ENCODE assay signal across 8 mouse cellular contexts in the genomic region with DNA sequence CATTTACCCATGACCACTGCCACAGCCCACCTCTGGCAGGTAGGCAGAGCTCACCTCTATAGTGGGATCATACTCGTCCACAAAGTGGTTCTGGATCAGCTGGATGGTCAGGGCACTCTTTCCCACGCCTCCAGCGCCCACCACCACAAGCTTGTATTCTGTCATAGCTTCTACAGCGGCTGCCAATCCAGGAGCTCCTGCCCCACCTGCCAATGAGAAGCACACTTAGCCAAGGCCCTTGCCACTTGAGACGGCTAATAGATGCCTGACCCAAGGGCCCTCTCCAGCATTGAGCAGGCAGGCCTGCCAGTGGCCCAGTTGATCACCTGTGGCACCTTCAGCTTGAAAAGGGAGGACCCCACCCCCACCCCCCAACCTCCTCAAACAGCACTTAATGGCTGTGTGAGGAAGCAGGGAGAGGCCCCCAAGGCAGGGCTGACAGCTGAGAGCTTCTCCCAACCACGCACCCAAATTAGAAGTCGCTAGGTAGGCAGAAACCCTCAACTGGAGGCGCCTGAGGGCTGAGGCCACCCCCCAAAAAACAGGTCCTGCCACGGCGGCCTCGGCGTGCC. TPM values are rescaled to one million over a fixed set of nuclear protein-coding genes. Genes with fewer than 3 reads are reported as not detected.
DNase-seq lines count a peak whose midpoint lies in the region; ATAC-seq and TF ChIP-seq lines count a peak whose summit lies in the region.

No protein-coding gene starts in this region.

- H3K27me3 ChIP-seq in heart, embryonic 10.5 days (ENCODE audit: insufficient read depth, poor library complexity, severe bottlenecking) = peaks cover 10% of the 10 kb centered on the region; the same call in 1 of the 2 replicates
- H3K27me3 ChIP-seq in G1E (ENCODE audit: insufficient read depth, low read length) = no peaks in the 10 kb centered on the region
- H3K27me3 ChIP-seq in hindbrain, embryonic 11.5 days (ENCODE audit: control insufficient read depth, insufficient read depth, low read length) = no peaks in the 10 kb centered on the region
- peaks cover 4% of the 10 kb centered on the region; the same call in 1 of the 2 replicates for H3K27me3 ChIP-seq in lung, embryonic 16.5 days (ENCODE audit: control insufficient read depth, insufficient read depth, low read depth, low read length)

- H3K9me3 ChIP-seq in heart, embryonic 10.5 days = no peaks in the 10 kb centered on the region
- H3K9me3 ChIP-seq in G1E (replicated peaks) = no peaks in the 10 kb centered on the region
- H3K9me3 ChIP-seq in hindbrain, embryonic 11.5 days (ENCODE audit: control insufficient read depth, low read length) = no peaks in the 10 kb centered on the region
- no peaks in the 10 kb centered on the region for H3K9me3 ChIP-seq in lung, embryonic 16.5 days (ENCODE audit: control insufficient read depth, low read length)

- H3K4me1 ChIP-seq in heart, embryonic 10.5 days = peaks cover 28% of the 10 kb centered on the region
- H3K4me1 ChIP-seq in G1E (ENCODE audit: insufficient read depth, low read depth, low read length) = peaks cover 62% of the 10 kb centered on the region
- H3K4me1 ChIP-seq in hindbrain, embryonic 11.5 days (replicated peaks; ENCODE audit: control insufficient read depth, insufficient read depth, low read length) = peaks cover 7% of the 10 kb centered on the region; the same call in 1 of the 2 replicates
- peaks cover 19% of the 10 kb centered on the region for H3K4me1 ChIP-seq in lung, embryonic 16.5 days (replicated peaks; ENCODE audit: control insufficient read depth, insufficient read depth, low read length)

- H3K36me3 ChIP-seq in heart, embryonic 10.5 days = peaks cover 41% of the 10 kb centered on the region
- peaks cover 54% of the 10 kb centered on the region for H3K36me3 ChIP-seq in G1E (replicated peaks)
- 0 out of 2 replicates have a peak, but pooled peaks cover 3% of the 10 kb centered on the region for H3K36me3 ChIP-seq in hindbrain, embryonic 11.5 days (ENCODE audit: control insufficient read depth, insufficient read depth, low read length)
- peaks cover 35% of the 10 kb centered on the region for H3K36me3 ChIP-seq in lung, embryonic 16.5 days (ENCODE audit: control insufficient read depth, insufficient read depth, low read length)

- no peak for DNase-seq in heart, embryonic 10.5 days (ENCODE audit: low spot score)
- DNase-seq in heart, adult 9 months (ENCODE audit: low spot score in 2 of 2) = no peak
- peak; percentile 15 for DNase-seq in G1E (ENCODE audit: low spot score)
- DNase-seq in hindbrain, embryonic 11.5 days (ENCODE audit: low spot score) = no peak
- peak; percentile 39 for DNase-seq in testis, postnatal 10 days (ENCODE audit: low spot score)
- DNase-seq in left cerebral cortex, postnatal 10 days (ENCODE audit: extremely low spot score in 1 of 2, low spot score in 2 of 2) = no peak
- DNase-seq in adrenal gland, adult 2 months = no peak

- peak overlapping the region; percentile 83 for H3K4me3 ChIP-seq in heart, embryonic 10.5 days
- peak overlapping the region; percentile 89 for H3K4me3 ChIP-seq in G1E (ENCODE audit: low read depth, low read length)
- H3K4me3 ChIP-seq in hindbrain, embryonic 11.5 days (ENCODE audit: low read depth, low read length) = peak overlapping the region; percentile 89
- H3K4me3 ChIP-seq in lung, embryonic 16.5 days (ENCODE audit: low read length) = peak overlapping the region; percentile 94

- H3K4me2 ChIP-seq in hindbrain, embryonic 11.5 days (replicated peaks; ENCODE audit: low read depth, low read length) = peak overlapping the region; percentile 96
- peak overlapping the region; percentile 87 for H3K4me2 ChIP-seq in lung, embryonic 16.5 days (ENCODE audit: low read depth, low read length)

- ATAC-seq in G1E (ENCODE audit: extremely low read depth, insufficient number of reproducible peaks, low FRiP score, poor library complexity, severe bottlenecking) = no peak
- ATAC-seq in hindbrain, embryonic 11.5 days (ENCODE audit: low FRiP score) = no peak
- ATAC-seq in lung, embryonic 16.5 days (ENCODE audit: low read depth) = peak; percentile 5; the same call in 1 of the 2 replicates

- peak overlapping the region; percentile 95 for H3K27ac ChIP-seq in heart, embryonic 10.5 days
- H3K27ac ChIP-seq in hindbrain, embryonic 11.5 days (ENCODE audit: low read depth, low read length) = no peak overlapping the region
- peak overlapping the region; percentile 88 for H3K27ac ChIP-seq in lung, embryonic 16.5 days (ENCODE audit: low read length)

- intact Hi-C loops in left cerebral cortex, postnatal 10 days (cut with DNase I) = no loop called here

- WGBS in heart, embryonic 10.5 days = 29% methylated on average over 12 of the region's 12 CpGs
- WGBS in hindbrain, embryonic 11.5 days = 28% methylated on average over 12 of the region's 12 CpGs
- 22% methylated on average over 12 of the region's 12 CpGs for WGBS in lung, embryonic 16.5 days

- H3K9ac ChIP-seq in hindbrain, embryonic 11.5 days (ENCODE audit: low read depth, low read length) = peak overlapping the region; percentile 81
- H3K9ac ChIP-seq in lung, embryonic 16.5 days (ENCODE audit: low read length) = peak overlapping the region; percentile 97

- TF ChIP-seq CTCF in G1E (IDR thresholded peaks at IDR 0.05; ENCODE audit: low read depth, low read length) = no peak

RNA-seq across cellular contexts. Expression of gene Hras, which starts 0.9 kb away (rescaled TPM):
- polyA plus RNA-seq in heart, embryonic 10.5 days (2016; fragmentation: Nextera tagmentation; extraction: Ambion mirVana) = 89.6 and 92.6 TPM in 2 replicates
- total RNA-seq in G1E (2014; fragmentation: Nextera tagmentation) (30.3 and 32.7 TPM in 2 replicates), G1E (2017) (29.3 and 31.5 TPM in 2 replicates)
- 31.1 and 38.9 TPM in 2 replicates for polyA plus RNA-seq in G1E (2012)
- polyA plus RNA-seq in hindbrain, embryonic 11.5 days (2014; fragmentation: Nextera tagmentation; extraction: Ambion mirVana) = 98.0 and 99.6 TPM in 2 replicates
- 48.5 and 48.8 TPM in 2 replicates for polyA plus RNA-seq in lung, embryonic 16.5 days (2015; fragmentation: Nextera tagmentation; extraction: Ambion mirVana)
- 100 to 1,000 TPM; 246 to 262 TPM for total RNA-seq in left cerebral cortex, postnatal 10 days (2021)
- 10 to 100 TPM; 65.5 to 99.1 TPM for total RNA-seq in adrenal gland, adult 2 months (2021)
- polyA plus RNA-seq in adrenal gland, adult 2 months (2012; rRNA removed) = 41.8 and 47.1 TPM in 2 replicates

RNA-seq across cellular contexts. Expression of gene Lrrc56, which starts 1.1 kb away (rescaled TPM):
- 3.3 and 6.7 TPM in 2 replicates for polyA plus RNA-seq in heart, embryonic 10.5 days (2016; fragmentation: Nextera tagmentation; extraction: Ambion mirVana)
- total RNA-seq in G1E (2014; fragmentation: Nextera tagmentation) = 2.3 and 2.8 TPM in 2 replicates
- total RNA-seq in G1E (2017) = 1.3 and 2.7 TPM in 2 replicates
- 3.3 and 4.0 TPM in 2 replicates for polyA plus RNA-seq in G1E (2012)
- polyA plus RNA-seq in hindbrain, embryonic 11.5 days (2014; fragmentation: Nextera tagmentation; extraction: Ambion mirVana) = 6.2 and 7.8 TPM in 2 replicates
- polyA plus RNA-seq in lung, embryonic 16.5 days (2015; fragmentation: Nextera tagmentation; extraction: Ambion mirVana) = 8.6 and 8.9 TPM in 2 replicates
- total RNA-seq in left cerebral cortex, postnatal 10 days (2021) = 1 to 10 TPM; 4.7 to 4.9 TPM
- 1 to 10 TPM; 6.3 to 8.0 TPM for total RNA-seq in adrenal gland, adult 2 months (2021)
- polyA plus RNA-seq in adrenal gland, adult 2 months (2012; rRNA removed) = 8.0 and 8.7 TPM in 2 replicates

RNA-seq across cellular contexts. Expression of gene Rnh1, which starts 20.2 kb away (rescaled TPM):
- 103 and 105 TPM in 2 replicates for polyA plus RNA-seq in heart, embryonic 10.5 days (2016; fragmentation: Nextera tagmentation; extraction: Ambion mirVana)
- total RNA-seq in G1E (2014; fragmentation: Nextera tagmentation) (14.7 and 16.3 TPM in 2 replicates), G1E (2017) (40.6 and 51.8 TPM in 2 replicates)
- polyA plus RNA-seq in G1E (2012) = 3.0 and 12.6 TPM in 2 replicates
- 59.6 and 64.4 TPM in 2 replicates for polyA plus RNA-seq in hindbrain, embryonic 11.5 days (2014; fragmentation: Nextera tagmentation; extraction: Ambion mirVana)
- polyA plus RNA-seq in lung, embryonic 16.5 days (2015; fragmentation: Nextera tagmentation; extraction: Ambion mirVana) = 153 and 165 TPM in 2 replicates
- total RNA-seq in left cerebral cortex, postnatal 10 days (2021) = 10 to 100 TPM; 20.8 TPM
- total RNA-seq in adrenal gland, adult 2 months (2021) = 100 to 1,000 TPM; 301 to 302 TPM
- polyA plus RNA-seq in adrenal gland, adult 2 months (2012; rRNA removed) = 214 and 394 TPM in 2 replicates

RNA-seq across cellular contexts. Expression of gene Lmntd2, which starts 21.0 kb away (rescaled TPM):
- 1.4 and 2.1 TPM in 2 replicates for polyA plus RNA-seq in heart, embryonic 10.5 days (2016; fragmentation: Nextera tagmentation; extraction: Ambion mirVana)
- total RNA-seq in G1E (2014; fragmentation: Nextera tagmentation) = 1.6 and 2.2 TPM in 2 replicates
- total RNA-seq in G1E (2017) = 0.52 and 0.93 TPM in 2 replicates
- polyA plus RNA-seq in G1E (2012) = 0.42 and 0.49 TPM in 2 replicates
- polyA plus RNA-seq in hindbrain, embryonic 11.5 days (2014; fragmentation: Nextera tagmentation; extraction: Ambion mirVana) = 2.3 and 3.3 TPM in 2 replicates
- polyA plus RNA-seq in lung, embryonic 16.5 days (2015; fragmentation: Nextera tagmentation; extraction: Ambion mirVana) = 1.3 and 1.4 TPM in 2 replicates
- total RNA-seq in left cerebral cortex, postnatal 10 days (2021) = not detected
- total RNA-seq in adrenal gland, adult 2 months (2021) = under 1 TPM; 0.17 TPM
- 0.81 and 1.2 TPM in 2 replicates for polyA plus RNA-seq in adrenal gland, adult 2 months (2012; rRNA removed)

RNA-seq across cellular contexts. Expression of gene Rassf7, which starts 22.8 kb away (rescaled TPM):
- 22.6 and 41.4 TPM in 2 replicates for polyA plus RNA-seq in heart, embryonic 10.5 days (2016; fragmentation: Nextera tagmentation; extraction: Ambion mirVana)
- 15.6 and 51.8 TPM in 2 replicates for total RNA-seq in G1E (2014; fragmentation: Nextera tagmentation)
- total RNA-seq in G1E (2017) = 4.9 and 8.9 TPM in 2 replicates
- 14.1 and 16.8 TPM in 2 replicates for polyA plus RNA-seq in G1E (2012)
- polyA plus RNA-seq in hindbrain, embryonic 11.5 days (2014; fragmentation: Nextera tagmentation; extraction: Ambion mirVana) = 36.4 and 37.8 TPM in 2 replicates
- 69.4 and 86.6 TPM in 2 replicates for polyA plus RNA-seq in lung, embryonic 16.5 days (2015; fragmentation: Nextera tagmentation; extraction: Ambion mirVana)
- total RNA-seq in left cerebral cortex, postnatal 10 days (2021) = under 1 TPM; 0.58 to 0.69 TPM
- 1 to 10 TPM; 2.0 to 6.0 TPM for total RNA-seq in adrenal gland, adult 2 months (2021)
- 14.1 and 18.1 TPM in 2 replicates for polyA plus RNA-seq in adrenal gland, adult 2 months (2012; rRNA removed)

Comparison
In these comparisons a context has a peak if more than half of its experiments do, and no peak if none do; other contexts are left out.
1. DNase-seq: peak in G1E (single experiment) and testis, postnatal 10 days (single experiment); none in heart, embryonic 10.5 days (single experiment), heart, adult 9 months (0 of 2), hindbrain, embryonic 11.5 days (single experiment), left cerebral cortex, postnatal 10 days (0 of 2) and adrenal gland, adult 2 months (single experiment).
2. Peak in every context shown above with its lines, with median percentiles within 50 percentile points of each other: H3K4me3 ChIP-seq.